Mouse (Mus musculus) left cerebral cortex, adult 18-20 months (tissue): ENCODE results near the gene AU040320. TPM values are rescaled to one million over a fixed set of nuclear protein-coding genes. Genes with fewer than 3 reads are reported as not detected.

Experiments
- DNase-seq, 2 experiments: peaks; one replicate each; pipeline ENCODE4 v3.0.0; 2021 to 2022; ENCODE audit warnings: low spot score in 2 of 2, mixed read lengths in 1 of 2
- long read RNA-seq, 2 experiments: library from polyadenylated mRNA; stranded (forward); transcript quantifications; one replicate each; pipeline ENCODE4 v2.0.0; 2021
- total RNA-seq, 2 experiments: library from RNA; stranded (reverse); gene quantifications; 2 replicates each; pipeline ENCODE4 v1.2.3; 2021

Gene AU040320
- 10 to 100 TPM; 53.4 to 61.8 TPM for total RNA-seq
- long read RNA-seq, experiment 1, full-length matches to known transcripts, result 41 of 61 reads
- long read RNA-seq, experiment 1, partial matches to known transcripts, result 8 of 61 reads
- long read RNA-seq, experiment 1, other reads (novel, unspliced or antisense), result 12 of 61 reads
- long read RNA-seq, experiment 2, full-length matches to known transcripts, result 25 of 33 reads
- long read RNA-seq, experiment 2, partial matches to known transcripts, result 3 of 33 reads
- long read RNA-seq, experiment 2, other reads (novel, unspliced or antisense), result 5 of 33 reads

DNA sequence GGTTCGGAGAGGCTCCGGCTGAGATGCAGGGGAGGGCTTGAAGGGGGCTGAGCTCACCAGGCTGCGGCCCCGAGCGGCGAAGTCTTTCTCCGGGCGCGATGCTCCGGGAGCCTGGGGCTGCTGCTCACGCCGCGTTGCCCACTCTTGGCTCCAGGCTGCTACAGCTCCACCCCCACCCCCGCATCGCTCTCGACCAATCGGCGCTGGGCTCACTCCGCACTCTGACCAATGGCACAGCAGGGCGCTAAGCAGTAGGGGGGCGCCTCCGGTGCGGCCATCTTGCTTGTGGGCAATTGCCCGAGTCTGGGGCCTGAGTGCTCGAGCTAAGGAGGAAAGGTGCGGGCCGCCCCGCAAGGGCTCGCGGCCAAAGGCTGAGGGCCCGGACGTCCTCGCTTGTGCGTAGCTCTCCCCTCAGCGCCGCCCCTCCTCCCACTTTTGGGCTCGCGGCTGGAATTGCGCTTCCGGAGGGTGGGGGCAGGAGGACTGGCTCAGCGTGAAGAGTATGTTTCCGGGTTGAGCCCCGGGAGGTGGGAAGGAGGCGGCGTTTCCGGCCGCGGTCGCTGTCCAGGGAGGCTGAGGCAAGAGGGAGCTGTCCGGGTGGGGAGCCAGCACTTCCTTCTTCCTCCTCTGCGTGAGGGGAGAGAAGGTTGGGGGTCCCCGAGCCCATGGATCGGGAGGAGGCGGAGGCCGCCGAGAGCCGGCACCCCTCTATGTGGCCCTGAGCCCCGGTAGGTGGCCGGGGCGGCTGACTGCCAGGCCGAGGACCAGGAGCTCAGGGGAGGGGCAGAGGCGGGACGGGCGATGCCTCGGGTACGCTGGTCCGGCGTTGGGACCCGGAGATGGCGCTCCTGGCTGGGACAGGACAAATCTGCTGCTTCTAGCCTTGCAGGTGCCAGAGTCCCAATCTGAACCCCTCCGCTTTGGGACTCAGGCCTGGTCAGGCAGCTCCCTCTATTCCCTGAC lies at the start of gene AU040320, which contains the start of gene Ncdn:
AU040320 (plus strand) TSS at position 277 of the 963 bp plus-strand sequence.
Ncdn (minus strand) TSS at position 171 of the 963 bp plus-strand sequence.
- DNase-seq, result peak; percentile 95 to 98

DNA sequence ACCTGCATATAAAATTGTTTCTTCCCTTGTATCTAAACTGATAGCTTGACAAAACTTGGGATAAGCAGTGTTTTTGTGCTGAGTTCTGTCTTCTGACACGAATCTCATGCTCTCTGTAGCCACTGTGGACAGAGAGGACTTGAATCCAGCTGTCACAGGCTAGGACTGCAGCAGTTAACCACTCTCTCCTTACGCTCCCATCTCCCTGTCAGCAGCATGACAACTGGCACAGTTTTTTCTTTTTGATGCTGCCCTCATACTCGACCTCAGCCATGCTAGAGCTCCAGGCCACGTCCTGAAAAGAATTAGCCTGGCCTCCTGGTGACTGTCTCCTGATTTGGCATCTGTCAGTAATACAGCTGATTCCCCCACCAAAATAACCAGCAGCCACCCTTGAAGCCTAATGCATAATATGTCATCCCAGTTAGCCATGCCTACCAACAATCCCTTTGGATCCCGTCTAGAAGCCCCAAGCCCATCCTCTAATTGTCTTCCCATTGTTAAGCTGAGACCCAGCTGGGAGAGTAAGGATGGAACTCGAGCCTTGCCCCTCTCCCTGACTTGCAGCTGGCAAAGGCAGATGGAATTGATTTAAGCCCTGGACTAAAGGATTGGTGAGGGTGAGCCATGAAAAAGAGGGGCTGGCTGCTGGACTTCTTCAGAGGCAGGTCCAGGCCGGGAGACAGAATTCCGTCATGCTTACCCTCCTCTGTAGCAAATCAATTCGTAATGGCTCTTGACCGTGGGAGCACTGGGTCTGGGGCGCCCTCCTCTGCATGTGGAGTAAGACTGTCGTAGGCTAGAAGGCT lies 46.5 kb upstream of the AU040320 start:
- DNase-seq, result no peak

DNA sequence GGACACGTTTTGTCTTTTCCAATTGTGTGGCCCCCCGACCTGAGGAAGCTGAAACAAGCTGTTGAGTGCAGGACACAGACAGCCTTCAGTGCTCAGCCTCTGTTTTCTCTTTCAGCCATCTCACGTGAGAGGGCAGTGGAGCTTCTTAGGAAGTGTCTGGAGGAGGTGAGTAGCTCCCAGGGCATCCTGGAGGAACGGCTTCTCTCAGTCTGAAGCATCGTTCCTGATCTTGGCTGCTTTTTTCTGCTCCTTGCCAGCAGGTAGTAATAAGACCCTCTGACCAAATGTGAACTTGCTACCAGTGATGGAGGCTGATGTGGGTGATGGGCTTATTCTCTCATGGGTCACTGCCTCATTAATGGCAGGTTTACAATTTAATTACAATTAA lies 45.9 kb upstream of the AU040320 start:
- no peak for DNase-seq

DNA sequence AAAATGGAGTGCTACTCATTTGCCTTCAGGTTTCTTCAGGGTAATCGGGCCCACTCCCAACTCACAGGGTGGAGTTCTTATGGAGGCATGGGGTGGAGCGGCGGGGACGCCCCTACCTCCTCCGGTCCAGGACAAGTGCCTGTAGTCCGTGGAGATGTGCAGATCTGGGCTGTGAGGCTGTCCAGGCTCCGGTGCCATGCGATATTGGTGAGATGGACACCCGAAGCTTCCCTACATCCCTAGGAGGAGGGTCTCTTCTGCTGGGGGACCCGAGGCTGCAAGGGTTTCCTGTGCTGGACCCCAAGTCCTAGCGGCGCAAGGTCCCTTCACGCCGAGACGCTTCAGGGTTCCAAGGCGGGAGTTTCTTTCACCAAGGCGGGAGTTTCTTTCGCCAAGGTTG lies 21.2 kb upstream of the AU040320 start:
- DNase-seq, result no peak

DNA sequence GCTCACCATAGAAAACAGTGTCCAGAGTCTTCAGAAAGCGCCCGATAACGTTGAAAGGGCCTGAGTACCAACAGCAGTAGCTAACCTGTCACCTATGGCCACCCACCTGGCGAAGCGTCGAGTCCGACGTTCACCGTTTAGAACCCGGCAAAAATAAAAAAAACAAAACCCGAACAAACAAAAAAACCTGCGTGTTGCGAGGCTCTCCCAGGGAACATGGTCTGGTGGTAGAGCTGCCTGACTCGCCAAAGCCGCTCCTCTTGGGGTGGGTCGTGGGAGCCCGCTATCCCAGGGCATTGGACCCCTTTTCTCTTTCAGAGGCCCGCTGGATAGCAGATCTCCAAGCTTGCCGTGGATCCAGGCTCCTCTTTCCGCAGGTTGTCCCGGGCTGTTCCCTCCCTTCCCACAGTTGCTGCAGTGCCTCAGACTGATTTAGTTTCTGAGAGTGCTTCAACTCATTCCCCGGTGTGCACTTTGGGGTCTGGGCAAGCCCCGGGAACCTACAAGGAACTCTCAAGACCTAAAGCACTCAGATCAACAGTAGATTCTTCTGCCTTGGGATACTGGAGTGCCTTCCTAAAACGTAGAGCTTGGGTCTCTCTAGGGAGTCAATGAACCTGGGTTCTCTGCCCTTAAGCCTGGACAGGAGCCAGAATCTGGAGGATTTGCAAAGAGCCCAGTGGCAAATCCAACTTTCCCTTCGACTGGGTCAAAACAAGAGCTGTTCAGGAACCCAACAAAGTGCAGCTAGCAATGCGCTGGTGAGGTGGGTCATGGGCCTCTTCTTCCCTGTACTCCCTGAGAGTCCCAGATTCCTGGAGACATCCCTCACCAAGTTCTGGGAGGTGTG lies 20.6 kb upstream of the AU040320 start:
- DNase-seq, result no peak

DNA sequence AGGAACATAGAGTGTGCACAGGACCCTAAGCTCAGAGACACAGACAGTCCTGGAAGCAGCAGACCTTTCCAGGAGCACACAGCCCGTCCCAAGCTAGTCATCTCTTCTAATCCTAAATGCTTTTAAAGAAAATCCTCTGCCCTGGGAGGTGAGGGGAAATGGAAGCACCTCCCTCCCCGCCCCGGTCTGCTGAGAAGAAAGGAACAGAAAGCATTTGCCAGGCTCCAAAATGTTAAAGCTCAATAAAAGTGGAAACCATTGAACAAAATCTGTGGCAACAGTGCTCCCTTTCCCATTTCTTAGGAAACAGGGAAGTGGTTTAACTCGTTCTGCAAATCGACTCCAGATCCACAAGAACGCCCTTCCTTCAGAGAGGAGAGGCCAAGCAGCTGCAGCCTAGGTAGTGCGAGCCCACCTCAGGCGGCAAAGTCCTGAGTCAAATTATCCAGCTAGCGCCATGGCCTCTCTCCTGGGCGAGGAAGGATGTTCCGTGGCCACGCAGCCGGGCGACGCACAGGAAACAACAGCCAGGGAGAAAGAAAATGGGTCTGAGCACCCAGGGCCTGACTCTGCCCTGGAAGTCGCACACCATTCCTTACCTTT lies 19.2 kb upstream of the AU040320 start:
- no peak for DNase-seq

DNA sequence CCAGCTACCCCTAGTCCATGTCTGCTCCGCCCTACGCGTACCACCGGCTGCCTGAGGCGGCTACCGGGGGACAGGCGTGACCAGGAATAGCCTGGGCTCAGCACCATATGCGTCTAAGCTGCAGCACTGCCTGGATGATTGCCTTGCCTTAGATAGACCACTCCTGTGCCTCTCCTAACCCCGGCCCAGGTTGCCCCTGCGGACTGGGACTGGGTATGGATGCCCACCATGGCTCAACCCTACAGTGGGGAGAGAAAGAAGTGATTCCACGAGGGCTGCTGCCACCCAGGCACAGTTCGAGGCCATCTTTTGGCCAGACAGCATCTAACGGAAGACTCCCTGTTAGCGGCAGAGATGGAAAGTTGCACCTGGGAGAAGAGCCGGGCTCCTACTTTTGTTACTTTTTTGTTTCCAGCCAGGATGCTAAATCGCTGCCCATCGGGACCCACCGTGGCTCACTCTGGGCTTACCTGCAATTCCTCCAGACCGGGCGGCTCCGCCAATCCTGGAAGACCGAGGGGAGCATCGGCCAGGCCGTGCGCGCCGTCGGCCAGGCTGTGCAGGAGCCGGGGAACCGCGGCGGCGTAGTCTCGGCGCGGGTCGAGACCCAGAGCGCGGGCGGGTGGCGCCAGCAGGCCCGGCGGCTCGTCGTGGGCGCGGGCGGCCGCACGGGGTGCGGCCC lies 18.5 kb upstream of the AU040320 start:
- no peak for DNase-seq

DNA sequence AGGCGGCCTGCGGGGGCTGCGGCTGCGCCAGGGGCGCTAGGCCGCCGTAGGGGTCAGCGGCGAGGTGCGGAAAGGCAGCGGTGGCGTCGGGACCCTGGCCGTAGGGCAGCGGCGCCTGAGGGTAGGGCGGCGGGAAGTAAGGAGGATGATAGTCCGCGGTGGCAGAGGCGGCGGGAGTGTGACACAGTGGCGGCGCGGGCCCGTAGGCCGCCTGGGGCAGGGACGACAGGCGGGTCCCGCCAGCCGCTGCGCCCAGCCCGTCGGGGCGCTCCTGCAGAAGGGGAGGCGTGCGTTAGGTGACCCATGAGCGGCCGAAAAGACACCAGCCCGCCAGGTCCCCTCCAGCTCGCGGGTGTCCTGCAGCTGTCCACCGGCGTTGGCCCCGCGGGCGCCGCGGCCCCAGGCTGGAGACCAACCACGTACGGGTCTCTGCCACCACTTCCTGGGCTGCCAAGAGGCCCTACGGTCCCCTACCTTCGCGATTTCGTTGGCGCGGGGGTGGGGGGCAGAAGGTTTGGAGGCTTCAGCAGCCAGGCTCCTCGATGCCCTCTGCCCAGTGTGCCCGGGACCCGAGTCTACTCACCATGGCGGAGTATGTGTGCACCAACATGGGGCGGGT lies 17.9 kb upstream of the AU040320 start:
- no peak for DNase-seq

DNA sequence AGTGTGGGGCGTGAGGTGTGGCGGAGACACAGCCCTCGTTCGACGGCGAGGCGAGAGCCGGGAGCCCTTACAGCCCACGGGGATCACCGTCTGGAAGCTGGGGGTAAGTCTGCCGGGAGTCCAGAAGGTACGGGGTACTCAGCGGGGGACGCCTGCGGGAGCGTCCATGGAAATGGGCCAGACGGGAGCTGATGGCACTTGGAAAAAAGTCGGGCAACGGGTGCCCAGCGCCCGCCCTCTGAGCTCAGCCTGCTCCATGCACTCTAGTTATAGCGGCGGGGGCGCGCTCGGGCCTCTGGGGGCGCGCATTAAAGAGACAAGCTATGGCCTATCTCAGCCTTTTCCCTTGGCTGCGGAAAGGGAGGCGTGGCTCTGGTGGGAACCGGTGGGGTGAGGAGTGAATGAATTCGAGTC lies 17.3 kb upstream of the AU040320 start, which contains the start of gene Tfap2e:
Tfap2e (minus strand) TSS at position 240 of the 414 bp plus-strand sequence.
- DNase-seq, result no peak

DNA sequence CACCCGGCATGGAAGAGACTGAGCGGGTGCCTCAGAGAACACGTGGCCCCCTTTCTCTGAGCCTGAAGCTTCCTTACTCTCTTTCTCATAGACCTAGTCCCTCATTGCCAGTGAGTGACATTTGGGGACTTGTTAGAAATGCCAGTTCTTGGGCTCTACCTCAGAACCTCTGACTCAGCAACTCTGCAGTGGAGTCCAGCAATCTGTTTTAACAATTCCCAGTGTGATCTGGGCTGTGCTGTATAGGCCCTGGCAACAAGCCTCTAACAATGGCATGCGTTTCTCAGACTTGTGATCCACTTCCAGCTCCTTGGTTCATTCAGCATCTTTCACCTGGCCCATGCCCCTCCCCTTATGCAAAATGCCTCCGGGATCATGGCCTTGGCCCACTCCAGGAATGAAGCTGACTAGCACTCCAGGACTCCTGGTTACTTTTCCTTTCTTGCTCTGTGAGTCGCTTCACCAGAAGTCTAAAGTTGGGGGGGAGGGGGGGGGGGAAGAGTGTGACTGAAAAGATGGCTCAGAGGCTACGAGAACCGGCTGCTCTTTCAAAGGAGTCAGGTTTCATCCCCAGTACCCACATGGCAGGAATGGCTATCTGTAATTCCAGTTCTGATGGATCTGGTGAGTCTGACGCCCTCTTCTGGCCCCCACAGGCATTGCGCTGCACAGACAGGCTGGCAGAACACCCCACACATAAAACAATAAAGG lies 13.2 kb upstream of the AU040320 start:
- no peak for DNase-seq

DNA sequence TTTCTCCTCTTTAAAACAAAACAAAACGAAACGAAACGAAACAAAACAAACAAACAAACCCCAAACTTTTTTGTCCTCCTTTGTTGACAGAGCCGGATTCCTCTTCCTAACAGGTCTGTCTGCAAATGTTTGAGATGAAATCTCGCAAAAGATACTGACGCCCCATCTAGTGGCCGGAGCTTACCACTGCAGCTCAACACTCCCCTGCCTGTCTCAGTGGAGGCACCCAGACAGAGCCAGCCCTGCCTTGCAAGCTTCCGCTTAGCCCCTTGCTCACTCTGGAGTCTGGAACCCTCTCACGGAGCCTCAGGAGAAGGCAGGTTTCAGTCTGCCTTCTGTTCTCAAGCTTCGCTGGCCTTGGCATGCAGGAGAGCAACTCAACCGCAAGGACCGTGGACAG lies 11.9 kb upstream of the AU040320 start:
- peak; percentile 87 to 89 for DNase-seq

DNA sequence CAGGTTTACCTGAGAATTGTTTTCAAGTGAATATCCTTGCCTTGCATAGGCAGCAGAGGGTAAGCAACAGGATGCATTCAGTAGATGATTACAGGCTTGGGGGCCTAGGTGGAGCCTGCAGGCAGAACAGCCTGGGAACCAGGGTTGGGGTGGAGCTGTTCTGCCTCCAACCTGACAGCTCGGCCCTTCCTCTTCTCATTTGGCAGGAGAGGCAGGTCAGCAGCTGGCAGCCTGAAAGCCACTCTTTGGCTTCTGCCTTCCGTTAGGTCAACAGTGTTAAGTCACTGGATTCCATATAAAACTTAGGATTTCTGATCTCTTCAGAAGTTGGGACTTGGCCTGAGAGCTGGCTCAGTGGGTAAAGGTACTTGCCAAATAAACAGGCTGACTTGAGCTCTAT lies 10.4 kb upstream of the AU040320 start:
- no peak for DNase-seq

DNA sequence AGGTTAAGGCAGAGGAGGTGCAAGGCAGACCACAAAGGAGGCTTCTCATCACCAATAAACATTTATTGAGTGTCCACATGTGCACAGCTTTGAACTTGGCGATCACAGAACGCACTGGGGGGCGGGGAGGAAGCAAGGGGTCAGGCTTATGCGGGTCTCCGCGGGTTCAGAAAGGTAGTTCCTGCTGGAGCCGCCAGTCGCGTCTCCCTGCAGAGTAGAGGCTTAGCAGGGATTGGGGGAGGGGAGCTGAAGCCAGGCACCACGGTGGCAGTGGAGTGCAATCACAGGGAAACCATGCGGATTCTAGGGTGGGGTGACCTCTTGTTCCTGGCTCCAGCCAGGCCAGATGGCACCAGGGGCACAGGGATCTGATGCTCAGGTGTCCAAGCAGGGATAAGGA lies 9.6 kb upstream of the AU040320 start:
- DNase-seq, result no peak

DNA sequence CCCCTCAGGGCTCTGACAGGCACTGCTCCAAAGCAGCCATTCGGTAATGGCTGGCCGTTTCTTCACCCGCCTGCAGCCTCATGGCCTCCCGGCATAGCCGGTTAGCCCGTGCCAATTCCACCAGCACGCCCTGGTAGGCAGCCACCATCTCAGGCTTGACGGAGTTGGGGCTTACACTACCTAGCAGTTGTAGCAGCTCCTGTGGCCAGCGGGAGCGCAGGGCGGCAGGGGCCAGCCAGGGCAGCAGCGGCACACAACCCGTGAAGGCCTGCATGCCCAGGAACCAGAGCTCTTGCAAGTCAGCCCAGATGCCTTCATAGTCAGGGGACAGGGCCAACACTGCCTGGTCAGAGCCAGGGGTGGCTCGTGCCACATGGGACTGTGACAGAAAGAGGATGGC lies 8.5 kb upstream of the AU040320 start:
- no peak for DNase-seq

DNA sequence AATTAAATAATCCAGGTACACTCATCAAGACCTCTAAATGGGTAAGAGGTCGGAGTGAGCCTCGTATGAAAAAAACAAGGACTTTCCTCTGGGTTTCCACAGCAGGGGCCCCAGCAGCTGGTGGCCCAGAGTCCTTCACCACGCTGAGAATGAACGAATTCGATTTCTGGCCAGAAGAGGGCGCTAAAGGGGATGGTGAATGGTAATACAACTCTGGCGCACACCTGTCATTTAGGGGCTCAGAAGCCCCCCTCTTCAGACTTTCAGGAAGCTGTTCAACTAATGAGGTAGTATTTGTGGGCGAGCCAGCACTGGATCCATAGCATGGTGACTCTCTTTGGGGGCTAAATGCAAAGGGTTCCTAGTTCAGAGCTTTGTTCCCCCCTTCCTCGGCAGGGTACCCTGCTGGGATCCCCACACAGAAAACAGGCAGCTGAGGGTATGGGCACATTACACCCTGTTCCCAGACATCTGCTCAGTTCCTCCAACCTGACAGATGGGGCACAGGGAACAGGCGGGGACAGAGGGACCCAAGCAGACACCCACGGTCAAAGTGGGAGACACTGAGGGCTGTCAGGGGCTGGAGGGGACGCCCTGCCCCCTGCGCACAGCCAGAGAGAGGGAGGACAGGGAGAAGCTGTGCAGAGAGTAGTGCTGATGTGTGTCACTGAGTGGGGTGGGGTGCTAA lies 7.7 kb upstream of the AU040320 start:
- peak in 1 of 2 experiments; percentile 67 for DNase-seq

DNA sequence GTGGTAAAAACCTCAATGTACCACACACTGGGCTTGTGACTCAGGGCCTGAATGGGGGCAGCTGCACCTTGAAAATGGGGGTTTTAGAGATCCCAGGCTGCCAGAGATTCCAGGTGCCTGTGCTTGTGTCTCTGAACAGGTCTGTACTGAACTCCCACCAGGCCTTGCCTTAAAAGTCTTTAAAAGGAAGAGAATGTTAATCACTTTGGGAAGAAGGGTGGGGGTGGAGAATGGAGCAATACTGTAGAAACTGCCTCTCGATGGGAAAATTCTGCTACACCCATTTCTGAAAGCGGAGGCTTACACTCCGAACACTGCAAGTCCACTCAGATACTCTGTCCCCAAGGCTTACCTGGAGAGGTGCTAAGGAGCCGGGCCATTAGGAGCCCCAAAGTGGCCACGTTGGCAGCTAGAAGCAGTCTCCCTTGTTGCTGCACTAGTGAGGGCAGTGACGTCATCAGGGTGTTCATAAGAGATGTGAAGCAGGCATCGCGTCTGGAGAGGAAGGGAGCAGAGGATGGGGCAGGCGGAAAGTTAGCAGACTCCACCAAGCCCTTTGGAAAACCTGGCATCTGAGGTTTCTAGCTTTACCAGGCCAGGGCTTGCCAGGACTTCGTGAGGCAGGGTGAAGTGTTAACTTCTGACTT lies 7.0 kb upstream of the AU040320 start:
- peak in 1 of 2 experiments; percentile 45 for DNase-seq

DNA sequence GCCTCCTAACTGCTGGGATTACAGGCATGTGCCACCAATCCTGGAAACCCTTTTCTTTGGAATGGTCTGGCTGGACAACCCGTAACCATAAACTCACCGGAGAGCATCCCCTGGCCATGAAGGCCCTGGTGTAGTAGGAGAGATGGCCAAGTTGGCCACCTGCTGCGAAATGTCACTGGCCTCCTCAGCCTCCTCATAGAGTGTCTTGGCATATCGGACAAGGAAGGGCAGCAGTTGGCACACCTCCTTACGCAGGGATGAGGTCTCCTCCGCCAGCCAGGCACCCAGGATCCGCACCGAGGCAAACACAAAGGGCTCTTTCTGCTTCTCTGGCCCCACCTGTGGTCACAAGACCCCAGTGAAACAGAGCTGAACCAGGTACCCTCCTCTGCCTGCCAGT lies 5.0 kb upstream of the AU040320 start:
- no peak for DNase-seq
